Mouse (Mus musculus) gastrocnemius, postnatal 10 days (tissue): ENCODE data around the gene Olfr456. TPM values are rescaled to one million over a fixed set of nuclear protein-coding genes. Genes with fewer than 3 reads are reported as not detected.
"Not testable (repeated sequence)": the region's sequence is repeated elsewhere in the genome, so short reads cannot be mapped to it uniquely, and the experiment has no call there.

Experiments used
- DNase-seq: peaks from one replicate; pipeline ENCODE4 v3.0.0; 2021; ENCODE audit warnings: mixed read lengths
- long read RNA-seq, 2 experiments: library from polyadenylated mRNA; stranded (forward); transcript quantifications; one replicate each; pipeline ENCODE4 v2.0.0; 2021
- total RNA-seq, 2 experiments: library from RNA; stranded (reverse); gene quantifications; 2 replicates each; pipeline ENCODE4 v1.2.3; 2021

Olfr456 gene
- not detected for total RNA-seq
- long read RNA-seq, experiment 1: 0 reads
- long read RNA-seq, experiment 2: 0 reads

DNA sequence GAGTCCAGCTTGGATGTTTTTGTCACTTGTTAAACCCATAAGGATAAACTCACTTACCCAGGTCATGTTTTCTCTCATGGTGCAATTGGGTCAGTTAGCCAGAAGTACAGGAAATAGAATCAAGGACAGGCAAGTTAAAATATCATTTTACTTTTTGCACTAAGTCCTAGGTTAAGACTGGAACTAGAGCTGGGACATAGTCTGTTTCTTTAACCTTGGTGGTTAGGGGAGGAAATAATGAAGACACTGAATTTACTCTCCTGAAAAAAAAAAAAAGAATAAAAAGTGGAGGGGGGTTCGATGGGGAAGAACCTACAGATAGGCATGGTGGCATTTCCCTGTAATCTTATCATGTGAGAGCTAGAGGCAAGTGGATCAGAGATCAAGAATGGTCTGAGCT lies at the start of gene Olfr456:
Gene Olfr456, minus strand, starts transcription at position 101 of the 400 bp plus-strand sequence.
- DNase-seq: no peak

DNA sequence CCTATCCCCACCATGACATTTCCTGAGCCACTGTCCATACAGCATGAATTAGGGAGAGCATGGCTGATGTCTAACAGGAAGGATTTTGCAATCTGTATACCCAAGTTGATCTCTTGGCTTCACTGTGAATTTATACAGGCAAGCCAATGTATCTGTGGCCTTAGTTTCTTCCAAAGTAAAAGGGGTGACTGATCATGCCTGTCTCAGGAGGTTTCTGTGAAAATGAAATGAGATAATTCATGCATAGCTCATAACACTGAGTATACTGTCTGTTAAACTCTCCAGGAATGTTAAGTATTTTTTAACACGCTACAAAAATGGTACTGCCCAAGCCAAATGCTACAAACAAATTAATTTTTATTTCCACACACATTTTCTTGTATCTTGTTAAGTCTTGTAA lies 26.4 kb upstream of the Olfr456 start:
- no peak for DNase-seq

DNA sequence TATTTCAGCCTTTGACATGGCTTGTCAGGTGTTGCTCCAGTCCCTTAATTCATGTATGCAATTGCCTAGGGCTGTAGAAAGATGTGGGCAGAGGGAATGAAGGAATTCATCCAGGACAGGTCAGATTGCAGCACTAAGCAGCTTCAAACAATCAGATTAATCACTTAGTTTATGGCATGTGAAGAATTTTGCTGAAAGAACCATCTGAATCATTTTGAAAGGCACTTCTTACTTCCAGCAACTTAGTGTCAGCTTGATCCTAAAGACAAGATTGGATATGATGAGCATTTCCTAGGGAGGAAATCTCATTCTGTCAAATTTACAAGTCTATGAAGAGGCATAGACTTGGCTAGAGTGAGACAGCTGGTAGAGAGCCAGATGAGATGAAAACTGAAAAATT lies 22.3 kb upstream of the Olfr456 start:
- no peak for DNase-seq

DNA sequence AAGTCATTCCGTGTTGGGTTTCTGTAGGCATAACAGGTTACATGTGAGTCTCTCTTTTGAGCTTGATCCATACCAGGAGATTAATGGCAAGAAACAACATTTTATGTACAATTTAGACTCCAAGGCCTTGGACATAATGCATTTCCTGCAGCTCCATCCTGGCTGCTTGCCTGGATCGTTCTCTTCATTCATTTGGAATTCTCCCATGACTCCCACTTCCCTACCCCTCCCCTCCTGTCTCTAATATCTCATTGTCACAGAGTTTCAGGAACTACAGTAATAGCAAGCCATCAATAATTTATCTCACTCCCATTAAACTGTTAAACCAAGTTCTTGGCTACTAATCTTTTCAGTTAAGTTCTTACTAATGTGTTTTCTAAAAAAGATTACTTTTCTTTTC lies 16.5 kb upstream of the Olfr456 start:
- DNase-seq: peak; percentile 8

DNA sequence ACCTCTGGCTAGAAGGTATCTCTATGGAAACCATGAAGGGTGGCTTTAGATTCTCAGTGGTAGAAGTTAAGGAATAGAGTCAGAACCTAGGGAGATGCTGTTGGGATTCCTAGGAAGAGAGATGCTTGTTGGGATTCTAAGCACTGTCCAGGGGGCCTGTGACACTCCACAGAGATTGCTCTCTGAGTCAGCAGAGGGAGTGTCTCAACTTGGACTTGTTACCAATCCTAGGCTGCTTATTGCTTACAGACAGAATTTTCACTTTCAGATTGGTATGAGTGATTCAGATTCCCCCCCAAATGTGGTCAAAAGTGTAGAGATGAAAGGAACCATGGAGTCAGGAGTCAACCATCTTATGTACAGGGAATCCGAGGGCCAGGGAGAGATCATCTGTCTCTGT lies 2.7 kb upstream of the Olfr456 start:
- DNase-seq: no peak

DNA sequence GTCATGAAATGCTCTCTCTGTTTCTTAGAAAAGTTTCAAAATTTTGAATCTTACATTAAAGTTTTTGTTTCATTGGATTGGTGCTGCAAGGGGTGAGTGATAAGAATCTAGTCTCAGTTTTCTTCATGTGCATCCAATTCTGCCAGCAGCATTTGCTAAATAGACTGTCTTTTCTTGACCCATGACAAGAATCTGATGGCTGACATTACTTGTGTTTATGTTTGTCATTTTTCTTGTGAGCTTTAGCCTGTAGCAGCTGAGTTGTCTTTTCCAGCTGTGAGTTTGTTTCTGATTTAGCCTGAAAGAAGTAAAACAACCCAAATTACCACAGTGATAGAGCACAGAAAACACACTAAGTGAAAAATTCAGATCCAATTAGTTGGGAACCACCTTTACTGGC lies 2.4 kb downstream of the Olfr456 start:
- no peak for DNase-seq

DNA sequence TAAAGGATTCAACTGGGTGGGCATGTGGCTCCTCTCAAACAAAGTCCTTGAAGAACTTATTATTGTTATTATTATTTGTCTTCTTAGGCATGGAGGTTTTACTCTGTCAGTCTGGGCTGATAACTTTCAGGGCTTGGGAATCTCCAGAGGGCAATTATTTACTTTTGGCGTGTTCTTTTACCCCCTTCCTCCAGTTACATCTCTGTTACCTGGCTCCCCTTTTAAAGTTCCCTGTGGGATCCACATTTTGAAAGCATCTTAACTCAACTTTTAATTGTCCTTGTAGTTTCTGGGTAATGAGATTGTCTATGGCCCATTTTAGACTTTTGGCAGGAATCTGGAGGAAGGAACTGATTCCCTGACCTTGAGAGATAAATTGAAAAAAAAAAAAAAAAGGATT lies 10.8 kb downstream of the Olfr456 start, which contains the start of gene Olfr457:
Gene Olfr457, minus strand, starts transcription at position 101 of the 400 bp plus-strand sequence.
- no peak for DNase-seq

DNA sequence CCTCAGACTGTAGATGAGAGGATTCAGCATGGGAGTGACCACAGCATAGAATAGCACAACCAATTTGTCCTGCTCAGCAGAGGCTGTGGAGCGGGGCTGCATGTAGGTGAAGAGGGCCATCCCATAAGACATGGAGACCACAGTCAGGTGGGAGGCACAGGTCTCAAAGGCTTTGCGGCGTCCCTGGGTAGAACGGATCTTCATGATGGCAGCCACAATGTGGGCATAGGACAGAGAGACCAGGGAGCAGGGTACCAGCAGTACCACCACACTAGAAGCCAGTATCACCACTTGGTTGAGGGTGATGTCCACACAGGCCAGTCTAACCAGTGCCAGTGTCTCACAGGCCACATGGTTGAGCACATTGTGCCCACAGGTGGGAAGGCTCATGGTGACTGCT lies 15.7 kb downstream of the Olfr456 start:
- not testable (repeated sequence) for DNase-seq

DNA sequence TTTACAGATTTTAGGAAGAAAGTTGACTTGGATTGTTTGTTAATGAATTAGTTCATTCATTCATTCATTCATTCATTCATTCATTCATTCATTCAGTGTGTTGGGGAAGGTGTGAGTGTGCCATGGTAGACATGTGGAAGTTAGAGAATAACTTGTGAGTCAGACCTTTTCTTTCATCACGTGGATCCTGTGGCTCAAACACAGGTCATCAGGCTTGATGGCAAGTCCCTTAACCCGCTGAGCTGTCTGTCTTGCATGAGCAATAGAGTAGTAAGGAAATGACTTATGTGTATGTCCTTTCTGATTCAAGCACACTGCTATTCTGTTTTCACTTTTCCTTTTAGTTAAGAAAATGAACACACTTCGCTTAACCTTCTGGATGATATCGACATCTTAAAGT lies 16.5 kb downstream of the Olfr456 start:
- no peak for DNase-seq

DNA sequence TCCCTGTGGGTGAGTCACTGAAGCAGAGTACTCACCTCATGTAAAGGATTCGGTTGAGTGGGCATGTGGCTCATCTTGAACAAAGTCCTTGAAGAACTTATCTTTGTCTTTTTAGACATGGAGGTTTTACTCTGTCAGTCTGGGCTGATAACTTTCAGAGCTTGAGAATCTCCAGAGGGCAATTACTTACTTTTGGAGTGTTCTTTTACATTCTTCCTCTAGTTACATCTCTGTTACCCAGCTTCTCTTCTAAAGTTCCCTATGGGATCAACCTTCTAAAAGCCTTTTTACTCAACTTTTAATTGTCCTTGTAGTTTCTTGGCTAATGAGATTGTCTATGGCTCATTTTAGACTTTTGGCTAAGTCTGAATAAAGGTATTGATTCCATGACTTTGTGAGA lies 21.9 kb downstream of the Olfr456 start, which contains the start of gene Olfr458:
Gene Olfr458, minus strand, starts transcription at position 101 of the 400 bp plus-strand sequence.
- DNase-seq: no peak

DNA sequence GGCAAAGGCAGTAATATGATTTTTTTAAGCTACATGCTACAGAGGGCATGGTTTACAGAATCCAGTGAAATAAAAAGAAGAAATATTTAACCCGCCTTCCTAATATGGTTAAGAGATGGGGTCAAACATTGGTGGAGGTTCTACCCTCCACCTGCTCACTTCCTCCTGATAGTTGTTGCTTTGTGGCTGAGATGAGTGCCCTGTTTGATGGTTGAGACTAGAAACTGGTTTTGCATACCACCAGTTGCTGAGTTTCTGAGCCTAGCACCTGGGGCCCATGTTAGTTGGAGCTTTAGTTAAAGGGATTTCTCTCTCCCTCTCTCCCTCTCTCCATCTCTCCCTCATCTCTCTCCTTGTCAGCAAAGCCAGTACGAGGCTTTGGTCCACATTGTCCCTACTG lies 39.6 kb downstream of the Olfr456 start:
- no peak for DNase-seq

DNA sequence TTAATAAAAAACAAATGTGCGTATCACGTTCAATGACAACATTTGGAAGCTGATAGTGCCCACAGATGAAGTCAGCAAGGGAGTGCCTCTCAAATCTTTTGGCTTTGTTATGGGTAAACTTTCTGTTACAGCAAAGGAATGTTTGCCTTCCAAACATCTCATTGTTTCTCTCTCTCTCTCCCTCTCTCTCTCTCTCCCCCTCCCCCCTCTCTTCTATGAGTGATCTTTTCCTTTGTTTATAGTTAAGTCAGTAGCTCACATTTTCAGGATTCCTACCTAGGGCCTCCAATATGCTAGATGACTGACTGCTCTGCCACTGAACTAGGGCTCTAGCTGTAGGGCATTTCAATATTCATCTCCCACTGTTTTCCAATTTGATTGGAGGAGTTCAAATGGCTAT lies 42.5 kb downstream of the Olfr456 start:
- DNase-seq: no peak

DNA sequence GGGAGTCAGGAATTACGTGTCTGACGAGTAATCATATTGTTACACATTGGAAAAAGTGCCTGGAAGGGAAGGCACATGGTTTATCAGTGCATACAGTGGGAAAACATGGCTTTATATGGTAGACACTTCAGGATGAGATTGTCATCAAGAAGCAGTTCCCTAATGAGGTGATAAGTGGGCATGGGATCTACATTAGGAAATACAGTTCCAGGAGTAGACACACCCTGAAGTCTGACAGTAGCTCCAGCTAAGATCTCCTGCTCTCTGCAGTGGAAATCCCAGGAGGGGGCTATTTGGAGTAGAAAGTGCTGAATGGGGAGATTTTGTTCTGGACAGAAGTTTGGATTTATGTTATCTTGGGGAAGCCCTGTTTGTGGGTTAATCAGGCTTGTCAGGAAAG lies 45.6 kb downstream of the Olfr456 start:
- no peak for DNase-seq

Other genes starting within 250 kb of the Olfr456 start
- gene Gstk1, start 241.3 kb downstream of the Olfr456 start, total RNA-seq: 10 to 100 TPM; 10.9 to 12.7 TPM
- not detected for gene Tmem139, start 225.2 kb downstream of the Olfr456 start, total RNA-seq
- gene Casp2, start 222.2 kb downstream of the Olfr456 start, total RNA-seq: 10 to 100 TPM; 10.5 to 18.3 TPM
- 10 to 100 TPM; 74.8 to 78.2 TPM for gene Clcn1, start 200.5 kb downstream of the Olfr456 start, total RNA-seq
- gene Fam131b, start 162.6 kb downstream of the Olfr456 start, total RNA-seq: 1 to 10 TPM in 1 of 2 experiments, under 1 TPM in 1; 0.85 to 1.2 TPM
- 10 to 100 TPM; 49.8 to 58.8 TPM for gene Zyx, start 137.6 kb downstream of the Olfr456 start, total RNA-seq
- under 1 TPM; 0.35 to 0.36 TPM for gene Epha1, start 113.9 kb downstream of the Olfr456 start, total RNA-seq
- gene Tas2r143, start 87.0 kb downstream of the Olfr456 start, total RNA-seq: not detected
- not detected for gene Tas2r135, start 81.8 kb downstream of the Olfr456 start, total RNA-seq
- gene Tas2r126, start 52.7 kb downstream of the Olfr456 start, total RNA-seq: not detected
- not detected for gene Olfr458, start 22.0 kb downstream of the Olfr456 start, total RNA-seq
- gene Olfr457, start 10.9 kb downstream of the Olfr456 start, total RNA-seq: not detected
- gene Olfr455, start 60.4 kb upstream of the Olfr456 start, total RNA-seq: not detected
- not detected for gene Tcaf3, start 110.5 kb upstream of the Olfr456 start, total RNA-seq
- 1 to 10 TPM; 6.0 to 6.3 TPM for gene Tcaf2, start 158.0 kb upstream of the Olfr456 start, total RNA-seq
- gene Tcaf1, start 222.9 kb upstream of the Olfr456 start, total RNA-seq: 10 to 100 TPM; 24.7 to 26.3 TPM